Mouse (Mus musculus) kidney, postnatal 0 days (tissue): ENCODE data around the gene Gm14851. TPM values are rescaled to one million over a fixed set of nuclear protein-coding genes. Genes with fewer than 3 reads are reported as not detected.
A peak's percentile ranks its signal among the peaks of the same experiment; 100 is the strongest.
"Not testable (repeated sequence)": the region's sequence is repeated elsewhere in the genome, so short reads cannot be mapped to it uniquely, and the experiment has no call there.

ENCODE experiments used
- ATAC-seq: fragments of 200-750 bp; cut with Nextera tagmentation; replicated peaks from 2 replicates; pipeline ENCODE4 v1.8.0; 2017; ENCODE audit warnings: low read depth, moderate number of reproducible peaks, moderate TSS enrichment, moderate library complexity; ENCODE audit not compliant: low FRiP score
- DNase-seq: peaks from one replicate; pipeline ENCODE4 v3.0.0-alpha.2; 2016; ENCODE audit warnings: low spot score
- H3K27ac ChIP-seq: fragments of 300-500 bp; sonication (generic); 2 replicates; pipeline ENCODE4 v1.5.1; 2014; ENCODE audit warnings: mild to moderate bottlenecking
- H3K27me3 ChIP-seq: fragments of 300-500 bp; sonication (generic); 2 replicates; pipeline ENCODE4 v1.6.1; 2014; ENCODE audit warnings: low read length, mixed read lengths; ENCODE audit not compliant: insufficient read depth
- H3K36me3 ChIP-seq: fragments of 300-500 bp; sonication (generic); 2 replicates; pipeline ENCODE4 v1.6.1; 2014; ENCODE audit warnings: low read length, mixed read lengths; ENCODE audit not compliant: insufficient read depth
- H3K4me1 ChIP-seq: fragments of 300-500 bp; sonication (generic); replicated peaks from 2 replicates; pipeline ENCODE4 v1.6.1; 2014; ENCODE audit warnings: antibody characterized with exemption, low read length, mixed read lengths; ENCODE audit not compliant: insufficient read depth
- H3K4me2 ChIP-seq: fragments of 300-500 bp; sonication (generic); 2 replicates; pipeline ENCODE4 v1.6.1; 2014; ENCODE audit warnings: mild to moderate bottlenecking, low read length, moderate library complexity, mixed read lengths
- H3K4me3 ChIP-seq: fragments of 300-500 bp; sonication (generic); replicated peaks from 2 replicates; pipeline ENCODE4 v1.5.1; 2014; ENCODE audit warnings: low read depth, low read length
- H3K9ac ChIP-seq: fragments of 300-500 bp; sonication (generic); 2 replicates; pipeline ENCODE4 v1.6.1; 2014; ENCODE audit warnings: low read depth, low read length
- H3K9me3 ChIP-seq: fragments of 300-500 bp; sonication (generic); replicated peaks from 2 replicates; pipeline ENCODE4 v1.6.1; 2016; ENCODE audit warnings: low read length, inconsistent platforms, mixed read lengths
- CTCF ChIP-seq: IDR thresholded peaks from 2 replicates; pipeline ENCODE4 v1.5.1; 2016; ENCODE audit warnings: antibody characterized with exemption, low read depth, mild to moderate bottlenecking, moderate library complexity
- WGBS: fragments of 180-500 bp; shearing (Covaris S2); extraction: QIAGEN DNeasy Blood & Tissue Kit; methylation state at CpG from one replicate; pipeline ENCODE4 v1.1.7; 2014; 5-methylcytosine and 5-hydroxymethylcytosine counted together
- polyA plus RNA-seq: library from polyadenylated mRNA; unstranded; fragments of >200 nt; fragmentation: Nextera tagmentation; extraction: Ambion mirVana; gene quantifications from 2 replicates; pipeline ENCODE4 v1.2.1, GENCODE M21; 2015

Gene Gm14851
- polyA plus RNA-seq, result not detected in 2 replicates

- no CpG with 5 or more reads among the region's 2 CpGs for WGBS
- H3K27ac ChIP-seq, H3K9me3 ChIP-seq, H3K36me3 ChIP-seq, ATAC-seq, DNase-seq, H3K4me3 ChIP-seq, H3K4me2 ChIP-seq, H3K9ac ChIP-seq, H3K4me1 ChIP-seq, H3K27me3 ChIP-seq: not testable (repeated sequence)
These were observed at the start of gene Gm14851 for GRCm38 (mm10) chr8:21095950-21096349. Gene Gm14851, minus strand, starts transcription at chr8:21096050.

- WGBS, result 40% methylated on average over 3 of the region's 3 CpGs
- not testable (repeated sequence) for H3K9ac ChIP-seq, H3K4me1 ChIP-seq, H3K36me3 ChIP-seq, H3K27me3 ChIP-seq, H3K4me2 ChIP-seq, ATAC-seq, DNase-seq, H3K27ac ChIP-seq, H3K4me3 ChIP-seq, H3K9me3 ChIP-seq
These were observed 38.5 kb upstream of the Gm14851 start, which contains the start of gene Defa30 for GRCm38 (mm10) chr8:21134342-21134741. Gene Defa30, plus strand, starts transcription at chr8:21134642.

GRCm38 (mm10) chr8:21093106-21093505 is 2.7 kb downstream of the Gm14851 start:
- H3K36me3 ChIP-seq, result no peaks in the 10 kb centered on the region
- WGBS, result 51% methylated on average over 4 of the region's 4 CpGs
- no peaks in the 10 kb centered on the region for H3K4me1 ChIP-seq
- peak; percentile 30; the same call in 1 of the 2 replicates for TF ChIP-seq CTCF
- H3K4me3 ChIP-seq, result no peak overlapping the region
- H3K4me2 ChIP-seq, result no peak overlapping the region
- no peak overlapping the region for H3K27ac ChIP-seq
- no peaks in the 10 kb centered on the region for H3K9me3 ChIP-seq
- no peak overlapping the region for H3K9ac ChIP-seq
- DNase-seq (no peak), ATAC-seq (no peak)
- H3K27me3 ChIP-seq, result no peaks in the 10 kb centered on the region

DNA sequence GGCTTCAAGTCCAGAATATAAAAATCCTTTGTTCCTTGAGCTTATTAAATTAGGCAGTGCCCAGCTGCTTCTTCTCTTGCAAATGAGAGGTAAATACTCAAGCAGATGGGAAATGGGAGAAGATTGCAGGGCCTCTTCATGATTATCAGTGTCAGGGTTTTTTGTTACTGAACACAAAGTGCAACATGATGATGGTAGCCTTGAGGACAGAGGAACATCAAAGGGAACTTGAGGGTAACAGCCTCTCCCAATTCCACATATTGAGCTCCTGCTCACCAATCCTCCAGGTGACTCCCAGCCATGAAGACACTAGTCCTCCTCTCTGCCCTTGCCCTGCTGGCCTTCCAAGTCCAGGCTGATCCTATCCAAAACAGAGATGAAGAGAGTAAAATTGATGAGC is 11.7 kb downstream of the Gm14851 start, which contains the start of gene Defa25:
Gene Defa25, plus strand, starts transcription at position 301 of the 400 bp plus-strand sequence.
- not testable (repeated sequence) for H3K4me3 ChIP-seq, H3K4me1 ChIP-seq, H3K27ac ChIP-seq, H3K9me3 ChIP-seq, ATAC-seq, H3K27me3 ChIP-seq, H3K4me2 ChIP-seq, DNase-seq, H3K36me3 ChIP-seq, H3K9ac ChIP-seq

GRCm38 (mm10) chr8:21064738-21065137 is 31.1 kb downstream of the Gm14851 start, which contains the start of gene Defa35:
Gene Defa35, plus strand, starts transcription at chr8:21065038.
- H3K36me3 ChIP-seq, DNase-seq, ATAC-seq, H3K4me1 ChIP-seq, H3K4me2 ChIP-seq, H3K27ac ChIP-seq, H3K27me3 ChIP-seq, H3K9me3 ChIP-seq, H3K9ac ChIP-seq, H3K4me3 ChIP-seq: not testable (repeated sequence)
- 81% methylated on average over 1 of the region's 1 CpGs for WGBS

GRCm38 (mm10) chr8:21054747-21055146 is 41.1 kb downstream of the Gm14851 start, which contains the start of gene Defa23:
Gene Defa23, plus strand, starts transcription at chr8:21055047.
- H3K9me3 ChIP-seq, DNase-seq, H3K4me2 ChIP-seq, ATAC-seq, H3K27ac ChIP-seq, H3K4me3 ChIP-seq, H3K36me3 ChIP-seq, H3K27me3 ChIP-seq, H3K4me1 ChIP-seq, H3K9ac ChIP-seq: not testable (repeated sequence)
- no CpG with 5 or more reads among the region's 1 CpGs for WGBS

Other genes with a start within 250 kb of the Gm14851 start
- gene Defb33, start 203.4 kb downstream of the Gm14851 start, polyA plus RNA-seq, result not detected in 2 replicates
- not detected in 2 replicates for gene Gm15056, start 193.4 kb downstream of the Gm14851 start, polyA plus RNA-seq
- 0.13 TPM in 1 of 2 replicates, not detected in the other for gene Gm6040, start 174.0 kb downstream of the Gm14851 start, polyA plus RNA-seq
- gene AY761185, start 151.3 kb downstream of the Gm14851 start, polyA plus RNA-seq, result not detected in 2 replicates
- not detected in 2 replicates for gene Defa21, start 70.5 kb downstream of the Gm14851 start, polyA plus RNA-seq
- not detected in 2 replicates for gene Defa23, start 41.0 kb downstream of the Gm14851 start, polyA plus RNA-seq
- not detected in 2 replicates for gene Defa35, start 31.0 kb downstream of the Gm14851 start, polyA plus RNA-seq
- not detected in 2 replicates for gene Defa25, start 11.6 kb downstream of the Gm14851 start, polyA plus RNA-seq
- gene Defa30, start 38.6 kb upstream of the Gm14851 start, polyA plus RNA-seq, result not detected in 2 replicates
- not detected in 2 replicates for gene Defa22, start 66.2 kb upstream of the Gm14851 start, polyA plus RNA-seq
- gene Defa31, start 95.6 kb upstream of the Gm14851 start, polyA plus RNA-seq, result not detected in 2 replicates
- not detected in 2 replicates for gene Gm15293, start 105.5 kb upstream of the Gm14851 start, polyA plus RNA-seq
- gene Gm15292, start 153.7 kb upstream of the Gm14851 start, polyA plus RNA-seq, result not detected in 2 replicates
- gene Defa27, start 219.5 kb upstream of the Gm14851 start, polyA plus RNA-seq, result not detected in 2 replicates
- not detected in 2 replicates for gene Defa29, start 231.0 kb upstream of the Gm14851 start, polyA plus RNA-seq